In genomic region chr13:49719310-49719709, GRCm38 (mm10) we compare ENCODE assay signal across 21 mouse cellular contexts.
"Had no signal": no experiment of that assay in that cellular context is flagged by ENCODE, and none has a peak within 500 bp of the region (broad histone marks: within the 10 kb centered on the region; RNA-seq: fewer than 3 reads in every experiment).

No protein-coding gene starts in this region.

- DNase-seq: liver; lung, embryonic 14.5 days; midbrain, embryonic 14.5 days; retina, postnatal 1 day; right cerebral cortex, adult 18-20 months; right cerebral cortex, postnatal 25 days; right cerebral cortex, postnatal 4 days; spleen, adult 18-20 months; thymus, adult 2 months; thymus, postnatal 25 days; thymus, postnatal 4 days had no signal

- H3K9me3 ChIP-seq: megakaryocyte, embryonic 14.5 days; midbrain, embryonic 12.5 days; neural tube, embryonic 13.5 days; neural tube, embryonic 15.5 days; stomach, embryonic 15.5 days had no signal

- ATAC-seq: midbrain, embryonic 16.5 days had no signal

- H3K4me1 ChIP-seq: midbrain, embryonic 12.5 days; neural tube, embryonic 13.5 days; neural tube, embryonic 15.5 days; stomach, embryonic 15.5 days had no signal

- H3K4me3 ChIP-seq: megakaryocyte, embryonic 14.5 days; midbrain, embryonic 12.5 days; myocyte; neural tube, embryonic 13.5 days; neural tube, embryonic 15.5 days; stomach, embryonic 15.5 days had no signal

- H3K9ac ChIP-seq: liver, embryonic 14.5 days; lung, embryonic 14.5 days; midbrain, embryonic 12.5 days; neural tube, embryonic 13.5 days; neural tube, embryonic 15.5 days; stomach, embryonic 15.5 days had no signal

- H3K27ac ChIP-seq: liver, embryonic 14.5 days; midbrain, embryonic 12.5 days; neural tube, embryonic 13.5 days; neural tube, embryonic 15.5 days; stomach, embryonic 15.5 days; stomach, postnatal 0 days had no signal

- H3K4me2 ChIP-seq: liver, embryonic 11.5 days; lung, embryonic 14.5 days; midbrain, embryonic 12.5 days; neural tube, embryonic 13.5 days; neural tube, embryonic 15.5 days; stomach, embryonic 15.5 days had no signal

- H3K27me3 ChIP-seq: megakaryocyte, embryonic 14.5 days; midbrain, embryonic 12.5 days; neural tube, embryonic 13.5 days; neural tube, embryonic 15.5 days; stomach, embryonic 15.5 days had no signal
